Mouse (Mus musculus) kidney, adult 9 months (tissue): ENCODE measurements around the gene Vwa8.

Source experiments
- DNase-seq: peaks from one replicate; pipeline ENCODE4 v3.0.0; 2022

Gene Vwa8

DNA sequence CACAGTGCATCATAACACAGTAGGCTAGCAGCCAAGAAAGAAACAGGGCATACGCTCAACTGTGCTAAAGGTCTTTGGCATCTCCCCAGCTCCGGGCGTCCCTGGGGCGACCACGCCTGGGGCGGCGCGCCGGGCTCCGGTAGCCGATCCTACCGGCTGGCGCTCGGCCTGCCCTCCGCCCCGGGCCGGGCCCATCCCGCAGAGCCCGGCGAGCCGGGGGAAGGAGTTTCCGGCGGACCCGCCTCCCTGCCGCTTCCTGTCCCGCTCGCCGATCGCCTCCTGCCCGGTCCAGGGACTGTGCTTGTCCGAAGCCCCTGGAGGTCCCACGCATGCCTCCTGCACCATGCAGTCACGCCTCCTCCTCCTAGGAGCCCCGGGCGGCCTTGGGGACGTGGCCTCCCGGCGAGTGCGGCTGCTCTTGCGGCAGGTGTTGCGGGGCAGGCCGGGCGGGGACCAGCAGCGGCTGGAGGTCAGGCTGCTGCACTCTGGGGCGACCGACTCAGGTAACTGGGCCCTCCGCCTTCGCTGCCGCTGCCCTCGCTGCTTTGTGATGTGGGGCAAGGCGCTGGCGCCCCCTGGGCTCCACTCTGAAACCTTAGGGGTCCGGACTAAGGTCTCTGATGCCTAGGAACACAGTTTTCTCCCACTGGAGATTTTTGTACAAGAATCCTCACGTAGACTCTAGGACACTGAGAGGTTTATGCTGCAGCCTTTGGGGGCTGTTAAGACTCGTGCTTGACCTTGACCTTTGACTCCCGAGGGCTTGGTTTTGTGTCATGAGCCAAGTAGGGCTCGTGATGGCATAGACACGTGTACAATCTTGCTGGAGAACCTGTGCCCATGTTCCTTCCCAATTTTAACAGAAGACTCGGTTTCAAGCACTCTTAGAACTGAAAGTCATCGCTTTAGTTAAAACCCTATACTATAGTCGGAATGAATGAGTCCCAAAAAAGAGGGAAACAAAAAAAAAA lies at the start of gene Vwa8:
Gene Vwa8 (plus strand): TSS at position 112 of the 971 bp plus-strand sequence.
- DNase-seq = peak; percentile 96

DNA sequence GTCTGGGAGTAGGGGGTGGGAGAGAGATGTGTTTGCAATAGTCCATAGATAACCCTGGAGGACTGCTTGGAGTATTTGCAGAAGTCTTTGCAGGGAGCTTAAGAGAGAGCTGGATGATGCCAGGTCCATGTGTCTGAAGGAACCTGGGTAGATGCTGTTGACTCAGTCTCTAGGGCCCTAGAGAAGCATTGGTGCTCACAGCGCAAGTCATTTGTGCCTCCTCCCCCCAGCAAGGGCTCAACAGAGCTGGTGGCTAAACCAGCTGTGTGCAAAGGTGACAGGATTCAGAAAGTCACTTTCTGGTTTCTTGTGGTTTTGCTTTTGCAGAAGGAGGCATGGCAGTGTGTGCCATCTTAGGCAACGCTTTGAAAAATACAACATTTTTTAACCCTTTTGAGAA lies 46.5 kb upstream of the Vwa8 start:
- DNase-seq = no peak

DNA sequence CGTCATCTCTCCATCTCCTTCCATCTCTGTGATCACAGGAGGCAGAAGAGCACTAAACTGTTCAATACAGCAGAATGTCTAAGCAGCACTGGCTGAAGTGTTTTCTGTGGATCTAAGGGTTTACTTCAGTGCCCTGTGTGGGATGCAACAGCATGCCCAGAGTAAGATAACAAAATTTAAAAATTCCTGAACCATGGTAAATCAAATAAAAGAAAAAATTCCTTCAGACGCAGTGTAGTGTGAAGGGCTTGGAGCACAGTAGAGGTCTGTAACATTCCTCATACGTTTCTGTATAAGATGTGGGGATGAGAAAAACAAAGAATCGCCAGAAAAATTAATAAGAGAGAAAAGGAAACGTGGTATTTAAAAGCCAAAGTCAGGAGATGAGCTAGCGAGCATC lies 44.9 kb upstream of the Vwa8 start:
- no peak for DNase-seq

DNA sequence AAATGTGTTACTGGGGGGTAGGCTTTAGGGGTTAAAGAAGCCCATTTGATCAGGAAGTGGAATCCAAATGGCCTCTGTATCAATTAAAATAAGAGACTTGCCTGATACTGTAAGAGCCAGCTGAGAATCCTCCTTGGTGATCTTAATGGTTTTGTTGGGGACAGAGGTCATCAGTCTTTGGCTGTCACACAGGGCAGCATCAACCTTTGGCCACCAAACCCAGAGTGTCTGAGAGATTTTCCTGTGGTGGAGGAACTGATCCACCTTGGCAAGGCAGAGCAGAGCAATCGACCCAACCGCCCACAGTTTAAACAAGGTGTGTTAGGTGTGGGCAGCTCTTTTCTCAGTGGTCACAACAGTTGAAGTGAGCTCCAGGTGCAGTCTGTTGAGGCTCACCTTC lies 36.0 kb upstream of the Vwa8 start:
- DNase-seq = peak; percentile 57

DNA sequence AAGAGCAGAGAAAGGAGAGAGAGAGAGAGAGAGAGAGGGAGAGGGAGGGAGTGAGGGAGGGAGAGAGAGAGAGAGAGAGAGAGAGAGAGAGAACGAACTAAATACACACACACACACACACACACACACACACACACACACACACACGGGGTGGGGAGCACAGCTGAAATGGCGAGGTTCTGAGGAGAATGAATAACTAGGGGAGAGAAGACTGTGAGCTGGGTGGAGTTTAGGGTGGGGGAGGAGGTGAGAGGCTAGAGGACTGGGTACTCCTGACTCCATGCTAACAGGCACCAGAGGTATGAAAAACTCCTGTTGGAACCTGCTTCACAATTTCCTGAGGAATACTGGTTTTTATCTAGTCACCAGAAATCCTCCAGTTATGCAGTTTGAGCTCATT lies 32.4 kb upstream of the Vwa8 start:
- peak; percentile 72 for DNase-seq

DNA sequence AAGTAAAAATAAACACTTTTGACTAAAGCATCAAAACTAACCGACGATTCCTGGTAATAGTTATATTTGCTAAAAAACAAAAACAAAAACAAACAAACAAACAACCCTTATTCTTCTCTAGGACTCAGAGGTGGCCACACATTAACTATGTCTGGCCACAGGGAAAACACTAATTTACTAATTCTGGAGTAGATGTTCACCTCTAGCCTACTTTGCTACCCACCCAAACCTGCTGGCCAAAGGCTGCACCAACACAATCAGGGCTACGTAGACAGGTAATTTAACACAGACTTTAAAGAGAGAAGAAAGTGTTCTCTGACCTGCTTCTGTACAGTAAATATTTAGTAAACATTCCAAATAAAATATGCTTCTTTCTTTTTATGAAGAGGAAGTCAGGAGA lies 31.2 kb upstream of the Vwa8 start:
- DNase-seq = peak; percentile 74

DNA sequence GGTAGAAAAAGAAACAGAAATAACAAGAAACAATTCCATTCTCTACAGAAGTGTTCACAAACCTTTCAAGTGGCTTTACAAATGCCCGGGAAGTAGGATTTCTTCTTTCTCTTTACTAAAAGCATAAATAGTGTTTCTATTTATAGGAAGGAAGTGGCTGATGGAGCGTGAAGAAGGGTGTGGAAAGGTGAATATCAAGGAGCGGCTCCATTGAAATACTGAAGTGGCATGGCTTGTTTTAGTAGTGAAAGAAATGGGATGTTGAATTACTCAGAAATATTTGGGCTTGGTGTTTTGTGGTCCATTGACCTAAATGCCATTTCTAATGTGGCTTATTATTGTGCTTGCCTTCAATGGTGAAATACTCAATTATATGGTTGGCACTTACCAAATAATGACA lies 30.4 kb upstream of the Vwa8 start:
- DNase-seq = no peak

DNA sequence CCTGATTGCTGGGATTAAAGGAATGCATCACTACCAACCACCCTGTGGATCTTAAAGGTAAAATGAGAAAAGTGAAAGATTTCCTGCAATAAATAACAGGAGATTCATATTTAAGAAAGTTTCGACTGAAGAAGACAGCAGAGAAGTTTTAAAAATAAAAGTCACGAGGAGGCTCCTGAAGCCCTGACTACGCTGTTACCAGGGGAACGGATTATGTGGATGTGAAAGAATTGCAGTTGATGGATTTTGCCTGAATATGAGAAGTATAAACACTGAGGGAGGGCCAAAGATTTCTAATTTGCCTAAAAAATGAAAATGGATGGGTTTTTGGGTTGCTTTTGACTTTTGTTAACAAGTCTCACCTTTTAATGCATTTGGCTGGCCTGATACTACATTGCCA lies 24.8 kb upstream of the Vwa8 start:
- DNase-seq = no peak

DNA sequence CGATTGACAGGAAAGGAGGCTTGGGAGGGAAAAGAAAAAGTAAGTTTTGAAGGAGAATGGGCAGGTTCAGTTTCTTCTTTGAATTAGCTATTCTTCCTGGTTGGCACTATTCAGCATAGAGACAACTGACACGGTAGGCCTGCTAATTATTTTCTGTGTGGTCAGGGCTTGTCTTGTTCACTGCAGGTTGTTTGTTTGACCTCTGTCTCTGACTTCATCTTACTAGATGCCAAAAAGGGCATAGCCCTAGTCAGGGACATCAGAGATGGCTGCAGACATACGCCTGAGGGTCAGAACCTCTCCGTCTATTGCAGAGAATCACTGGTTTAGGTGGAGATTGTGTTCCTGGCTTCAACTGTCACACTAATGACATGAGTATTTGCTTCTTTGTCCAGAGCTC lies 24.3 kb upstream of the Vwa8 start:
- DNase-seq = no peak

DNA sequence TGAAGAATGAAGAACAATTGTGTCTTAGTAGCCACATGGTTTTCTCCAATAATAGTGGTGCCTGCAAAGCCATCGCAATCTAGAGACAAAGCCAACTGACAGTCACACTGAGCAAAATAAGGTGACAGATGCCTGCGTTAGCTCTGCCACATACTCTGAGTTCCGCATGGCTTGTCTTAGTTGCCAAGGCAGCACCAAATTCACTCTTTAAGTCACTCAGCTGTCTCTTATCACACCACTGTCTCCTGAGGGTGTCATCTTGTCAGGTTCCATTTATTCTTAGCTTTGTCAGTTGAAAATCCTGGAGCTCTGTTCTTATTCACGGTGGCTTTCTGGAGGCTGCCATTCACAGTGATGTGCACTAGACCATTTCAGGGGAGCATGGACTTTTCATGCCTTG lies 17.7 kb upstream of the Vwa8 start:
- DNase-seq = no peak

DNA sequence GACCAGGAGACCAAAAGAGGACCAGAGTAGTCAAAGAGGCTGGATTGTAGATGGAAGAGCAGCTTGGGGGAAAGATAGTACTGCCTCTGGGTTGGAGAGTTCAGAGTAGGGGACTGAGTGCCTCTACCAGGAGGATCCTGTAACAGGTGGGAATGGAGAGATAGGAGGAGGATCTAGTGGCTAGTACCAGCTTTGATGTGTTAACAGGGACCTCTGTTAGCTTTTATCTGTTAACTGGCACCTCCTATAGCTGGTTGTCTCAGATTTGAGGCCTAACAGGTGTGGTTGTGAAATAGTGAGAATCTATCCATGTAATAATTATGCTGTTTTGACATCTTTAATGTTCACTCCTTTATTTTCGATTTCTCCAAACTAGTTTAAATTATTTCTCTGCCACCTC lies 904 bp upstream of the Vwa8 start:
- no peak for DNase-seq

DNA sequence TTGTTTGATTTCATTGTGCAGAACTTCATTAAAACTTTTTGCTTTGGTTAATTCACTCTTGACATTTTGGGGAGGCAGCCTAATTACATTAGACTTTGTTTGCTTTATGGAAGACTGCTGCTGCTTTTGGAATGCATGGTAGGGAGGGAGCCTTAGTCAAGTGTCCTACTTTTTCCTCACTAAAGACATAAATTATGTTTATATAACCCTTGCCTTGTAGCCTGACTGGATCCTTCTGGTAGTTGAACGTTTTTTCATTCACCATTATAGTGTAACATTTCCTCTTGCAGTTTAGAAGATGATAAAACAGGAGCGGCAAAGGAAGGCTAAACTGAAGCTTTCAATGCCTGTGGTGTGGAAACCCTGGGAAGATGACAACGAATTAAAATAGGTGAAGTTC lies 375 bp upstream of the Vwa8 start:
- no peak for DNase-seq

DNA sequence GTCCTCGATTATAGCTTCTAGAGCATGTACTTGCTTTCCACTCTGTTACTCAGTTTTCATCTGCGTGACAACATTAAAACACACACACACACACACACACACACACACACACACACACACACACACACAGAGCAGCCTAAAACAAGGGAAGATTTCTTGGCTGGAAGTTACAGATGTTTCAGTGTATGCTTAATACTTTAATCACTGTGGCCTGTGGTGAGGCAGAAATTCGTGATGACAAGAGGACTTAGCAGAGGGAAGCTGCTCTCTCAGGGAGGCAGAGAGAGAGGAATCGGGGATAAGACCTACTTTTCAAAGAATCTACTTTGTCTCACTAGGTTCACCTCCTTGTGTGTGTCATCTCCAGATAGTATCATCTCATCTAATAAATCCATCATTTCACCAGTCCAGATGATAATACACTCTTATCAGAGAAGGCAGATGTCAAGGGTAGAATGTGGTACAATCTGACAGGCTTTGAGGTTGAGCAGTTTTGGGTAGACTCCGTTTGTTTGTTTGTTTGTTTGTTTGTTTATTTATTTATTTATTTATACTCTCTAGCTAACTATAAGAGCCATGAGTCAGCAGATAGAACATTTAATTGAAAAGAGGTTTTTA lies 1.2 kb downstream of the Vwa8 start:
- DNase-seq = no peak

DNA sequence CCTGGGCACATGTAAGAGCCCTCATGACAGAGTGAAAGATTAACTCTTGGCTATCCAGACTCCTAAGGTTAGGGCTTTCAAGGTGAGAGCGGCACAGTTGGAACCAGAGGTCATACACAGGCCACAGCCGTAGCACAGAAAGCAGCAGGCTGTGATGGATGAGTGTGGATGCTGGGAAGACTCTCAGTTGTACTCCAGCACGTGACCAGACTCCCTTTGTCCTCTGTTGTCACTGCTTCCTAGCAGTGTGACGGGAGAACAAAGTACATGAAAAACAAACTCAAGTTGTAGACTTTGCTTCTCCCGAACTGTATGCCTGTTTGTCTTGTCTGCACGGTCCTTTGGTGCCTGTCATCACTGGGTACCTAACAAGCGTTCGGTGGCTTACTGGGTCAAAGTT lies 1.8 kb downstream of the Vwa8 start:
- DNase-seq = peak; percentile 92

DNA sequence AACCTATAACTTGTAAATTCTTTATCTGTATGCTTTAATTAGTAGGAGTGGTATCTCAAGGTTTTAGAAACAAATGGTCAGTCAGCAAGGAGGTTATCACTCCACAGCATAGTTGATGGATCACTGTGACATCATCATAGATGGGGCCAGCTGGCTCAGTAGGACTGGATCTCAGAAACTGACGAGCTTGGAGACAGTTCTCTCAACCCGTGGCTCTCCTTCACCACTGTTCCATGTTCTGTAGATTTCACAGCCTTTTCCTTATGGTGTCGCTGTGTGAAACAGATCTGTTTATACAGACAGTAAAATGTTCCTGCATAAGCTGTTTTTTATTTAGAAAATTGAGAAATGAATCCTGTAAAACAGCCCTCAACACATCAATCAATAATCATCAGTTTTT lies 2.5 kb downstream of the Vwa8 start:
- DNase-seq = no peak

DNA sequence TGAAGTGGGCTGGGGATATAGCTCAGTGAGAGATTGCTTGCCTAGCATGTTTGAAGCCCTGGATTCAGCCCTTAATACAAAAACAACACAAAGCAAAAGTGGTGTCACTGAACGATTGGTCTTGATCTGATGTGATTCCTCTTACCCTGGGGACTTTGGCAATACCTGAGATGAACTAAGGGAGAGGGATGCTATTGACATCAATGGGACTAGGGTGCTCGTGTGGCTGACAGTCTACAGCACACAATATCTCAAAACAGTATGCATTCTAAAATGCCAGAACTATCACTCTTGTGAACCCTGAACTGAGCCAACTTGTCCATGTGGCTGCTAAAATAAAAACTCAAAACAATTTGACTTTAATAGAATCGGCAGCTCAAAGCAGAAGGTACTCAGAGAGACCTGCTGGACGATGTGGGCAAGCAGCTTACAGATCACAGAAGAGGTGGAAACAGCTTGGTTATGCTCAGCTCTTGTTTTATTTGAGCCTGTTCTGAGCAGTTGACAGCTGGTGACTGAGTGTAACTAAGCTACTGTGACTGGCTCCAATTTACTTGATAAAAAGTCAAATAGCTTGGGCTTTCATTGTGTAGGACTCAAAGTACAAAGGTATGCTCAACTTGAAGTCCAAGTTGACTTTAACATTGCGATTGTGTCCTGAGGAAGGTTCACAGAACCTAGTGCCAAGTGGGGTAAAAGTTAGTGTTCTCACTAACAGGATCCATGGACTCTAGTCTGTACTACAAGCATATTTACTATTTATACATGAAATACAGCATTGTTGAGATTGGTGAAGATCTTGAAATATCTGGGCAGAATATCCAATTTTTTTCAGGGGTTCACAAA lies 3.8 kb downstream of the Vwa8 start:
- DNase-seq = peak; percentile 92

DNA sequence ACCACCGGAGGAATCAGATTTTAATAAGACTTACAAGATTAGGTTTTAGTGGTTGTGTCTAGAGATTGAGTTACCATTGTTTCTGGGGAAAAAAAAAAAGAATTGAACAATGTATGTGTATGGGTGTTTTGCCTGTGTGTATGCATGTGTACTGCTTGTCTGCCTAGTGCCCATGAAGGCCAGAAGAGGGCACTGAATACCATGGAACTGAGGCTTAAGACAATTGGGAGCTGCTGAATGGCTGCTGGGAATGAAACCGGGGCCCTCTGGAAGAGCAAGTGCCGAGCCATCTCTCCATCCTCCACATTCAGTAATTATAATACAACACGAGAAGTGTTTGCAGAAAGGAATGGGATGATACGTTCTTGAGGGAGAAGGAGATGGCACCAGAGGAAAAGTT lies 12.3 kb downstream of the Vwa8 start:
- no peak for DNase-seq

DNA sequence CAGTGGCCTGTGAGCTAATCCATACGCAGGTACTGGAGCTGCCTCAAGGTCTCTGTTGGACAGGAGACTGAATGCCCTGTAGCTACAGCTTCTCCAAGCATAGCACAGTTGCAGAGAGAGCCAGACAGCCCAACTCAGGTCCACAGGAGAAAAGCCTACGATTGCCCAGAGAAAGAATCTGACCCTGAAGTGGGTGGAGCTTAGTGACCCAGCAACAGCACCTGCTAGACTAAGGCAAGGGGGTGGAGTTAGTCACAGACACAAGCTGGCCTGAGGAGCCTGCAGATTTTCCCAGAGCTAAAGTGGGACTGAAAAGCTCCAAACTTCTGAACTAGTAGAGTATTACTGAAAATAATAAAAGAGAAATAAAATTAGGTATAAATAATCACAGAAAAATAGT lies 21.2 kb downstream of the Vwa8 start:
- no peak for DNase-seq

DNA sequence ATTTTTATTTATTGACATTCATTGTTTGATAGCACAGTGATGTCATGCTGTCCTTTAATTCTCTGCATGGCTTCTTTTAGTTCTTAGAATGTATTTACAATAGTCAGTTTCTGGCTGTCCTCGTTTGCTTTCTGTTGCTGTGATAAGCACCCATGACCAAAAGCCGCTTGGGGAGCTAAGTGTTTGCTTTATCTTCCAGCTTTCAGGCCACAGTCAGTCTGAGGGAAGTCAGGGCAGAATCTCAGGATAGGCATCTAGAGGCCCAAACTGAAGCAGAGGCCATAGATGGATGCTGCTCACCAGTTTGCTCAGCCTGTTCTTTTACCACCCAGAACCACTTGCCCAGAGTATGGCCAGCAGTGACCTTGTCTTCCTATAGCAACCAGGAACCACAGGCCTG lies 28.3 kb downstream of the Vwa8 start:
- DNase-seq = no peak

DNA sequence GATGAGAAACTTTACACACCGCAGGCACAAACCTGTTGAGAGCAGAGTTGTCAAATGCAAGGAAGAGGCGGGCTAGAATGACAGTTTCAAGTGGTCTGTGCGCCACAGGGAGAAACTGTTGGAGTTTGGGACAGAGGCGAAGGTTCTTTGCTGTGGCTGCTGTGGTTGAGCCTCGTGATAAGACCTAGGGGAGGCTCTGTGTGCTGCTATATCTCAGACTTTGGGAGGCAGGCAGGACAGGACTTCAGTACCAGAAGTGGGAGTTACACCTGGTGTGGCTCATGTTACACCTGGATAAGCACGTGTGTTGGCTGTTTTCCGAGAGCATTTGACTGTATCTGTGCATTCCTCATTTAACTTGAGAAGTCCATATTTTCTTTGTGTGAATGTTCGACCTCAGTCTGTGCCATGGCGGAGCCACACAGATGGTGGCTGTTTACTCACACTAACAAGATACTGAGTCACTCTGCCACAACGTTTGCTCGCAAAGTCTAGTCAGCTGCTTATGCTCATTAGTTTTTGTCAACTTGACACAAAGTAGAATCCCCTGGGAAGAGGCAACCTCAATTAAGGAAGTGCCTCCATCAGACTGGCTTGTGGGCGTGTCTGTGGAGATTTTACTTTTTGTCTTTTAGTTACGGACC lies 29.7 kb downstream of the Vwa8 start:
- DNase-seq = no peak

DNA sequence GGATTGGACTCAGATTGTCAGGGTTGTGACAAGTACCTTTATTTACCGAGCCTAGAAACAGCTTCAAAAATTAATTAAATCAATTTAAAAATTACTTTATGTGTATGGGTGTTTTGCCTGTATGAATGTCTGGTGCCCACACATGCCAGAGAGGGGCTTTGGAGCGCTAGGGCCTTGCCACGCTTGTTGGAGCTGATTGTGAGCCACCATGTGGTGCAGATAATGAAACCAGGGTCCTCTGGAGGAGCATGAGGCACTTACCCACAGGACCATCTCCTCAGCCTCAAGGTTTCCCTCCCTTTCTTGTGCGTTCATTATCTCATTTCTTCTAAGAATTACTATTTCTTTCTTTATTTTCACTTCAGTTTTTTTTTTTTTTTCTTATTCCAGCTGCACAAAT lies 32.0 kb downstream of the Vwa8 start:
- no peak for DNase-seq

DNA sequence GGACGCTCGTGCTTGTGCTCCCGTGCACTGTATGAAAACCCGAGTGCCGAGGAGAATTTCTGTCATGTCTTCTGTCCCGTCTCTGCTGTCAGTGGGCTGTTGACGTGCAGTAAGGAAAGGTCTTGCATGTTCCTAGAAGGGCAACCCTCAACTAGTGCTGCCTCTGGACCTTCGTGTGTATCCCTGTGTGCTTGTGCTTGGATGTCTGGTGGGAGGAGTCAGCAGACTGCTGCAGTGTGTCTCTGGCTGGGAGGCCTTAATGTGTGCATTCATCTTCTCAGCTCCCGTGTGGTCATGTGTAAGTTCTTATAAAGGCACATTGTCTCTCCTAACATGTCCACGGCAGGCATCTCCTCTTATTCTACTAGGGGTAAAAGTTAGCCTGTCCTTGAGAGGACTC lies 32.7 kb downstream of the Vwa8 start:
- DNase-seq = no peak

DNA sequence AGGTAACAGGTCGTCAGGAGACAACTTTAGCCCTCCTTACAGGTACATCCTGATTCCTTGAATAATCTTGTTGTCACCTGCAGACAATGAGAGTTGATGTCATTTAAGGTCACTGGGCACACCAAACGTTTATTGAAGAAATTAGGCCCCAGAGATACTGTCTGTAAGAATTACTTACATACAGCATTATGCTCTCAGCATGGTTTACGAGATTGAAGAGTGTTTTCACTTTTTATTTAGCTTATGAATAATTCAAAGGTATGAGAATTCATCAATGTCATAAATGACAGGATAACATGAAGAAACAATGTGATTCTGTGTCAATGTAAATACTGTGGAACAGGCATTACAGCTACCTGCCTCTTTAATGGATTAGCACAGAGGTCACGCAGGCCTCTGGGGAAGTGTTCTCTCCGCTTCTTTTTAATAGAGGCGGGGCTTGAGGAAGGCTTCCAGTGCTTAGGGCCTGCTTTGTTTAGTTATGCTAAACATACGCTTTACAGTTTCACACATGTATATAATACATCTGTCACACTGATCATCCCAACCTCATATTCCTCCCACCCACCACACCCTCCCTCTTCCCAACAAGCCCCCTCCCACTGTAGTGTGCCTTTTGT lies 37.2 kb downstream of the Vwa8 start:
- no peak for DNase-seq
